Mouse (Mus musculus): ENCODE measurements around the gene Actn4.

- no peak for TF ChIP-seq CTCF (IDR thresholded peaks at IDR 0.05; ENCODE audit: insufficient read depth, low read length)
- TF ChIP-seq POLR2A (IDR thresholded peaks at IDR 0.05; ENCODE audit: borderline replicate concordance, extremely low read depth, low read depth, low read length): no peak
These were observed 58.4 kb downstream of the Actn4 start for GRCm38 (mm10) chr7:28903778-28904177.
